Mouse (Mus musculus): Measurements from ENCODE around the gene St3gal2. TPM values are rescaled to one million over a fixed set of nuclear protein-coding genes. Genes with fewer than 3 reads are reported as not detected.
"Not testable (repeated sequence)": the region's sequence is repeated elsewhere in the genome, so short reads cannot be mapped to it uniquely, and the experiment has no call there.

St3gal2 gene
- polyA plus RNA-seq, 1 experiment from 2014 or later: 26.2 TPM

DNA sequence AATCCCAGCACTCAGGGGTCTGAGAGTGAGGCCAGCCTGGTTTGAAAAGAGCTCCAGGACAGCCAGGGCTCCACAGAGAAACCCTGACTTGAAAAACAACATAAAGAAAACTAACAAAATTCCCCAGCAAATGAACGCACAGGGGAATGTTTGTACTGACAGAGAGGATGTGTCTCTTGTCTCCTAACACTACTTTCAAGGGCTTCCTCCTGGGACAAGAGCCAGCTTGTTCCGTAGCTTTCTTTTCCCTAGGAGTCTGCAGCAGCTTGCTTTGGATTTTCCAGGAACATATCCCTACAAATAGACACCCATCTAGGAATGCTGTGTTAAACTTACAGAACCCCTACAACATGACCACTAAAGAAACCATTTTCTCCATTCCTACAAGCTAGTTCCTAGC is 58.3 kb downstream of the St3gal2 start:
- H3K4me3 ChIP-seq (replicated peaks); H3K27ac ChIP-seq; H3K9ac ChIP-seq; H3K4me1 ChIP-seq; H3K27me3 ChIP-seq; H3K4me2 ChIP-seq; ATAC-seq (ENCODE audit: low FRiP score); H3K9me3 ChIP-seq: not testable (repeated sequence)
- WGBS: 91% methylated on average over 2 of the region's 2 CpGs
- peaks cover 65% of the 10 kb centered on the region for H3K36me3 ChIP-seq (replicated peaks)

DNA sequence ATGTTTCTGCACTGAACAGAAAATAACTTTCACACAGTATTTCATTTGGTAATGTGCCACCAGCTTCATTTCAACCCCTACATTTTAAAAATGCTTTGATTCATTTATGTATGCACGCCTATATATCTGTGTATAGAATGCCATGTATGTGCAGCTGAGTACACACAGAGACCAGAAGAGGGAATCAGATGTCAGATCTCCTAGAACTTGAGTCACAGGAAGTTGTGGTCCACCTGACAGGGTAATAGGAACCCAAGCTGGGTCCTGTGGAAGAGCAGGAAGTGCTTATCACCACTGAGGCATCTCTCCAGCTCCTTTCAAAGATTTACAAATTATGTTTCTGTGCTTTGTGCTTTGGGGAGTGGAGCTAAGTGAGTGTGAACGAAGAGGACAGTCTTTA is 61.6 kb downstream of the St3gal2 start:
- no peaks in the 10 kb centered on the region for H3K4me1 ChIP-seq
- H3K4me3 ChIP-seq (replicated peaks): no peak overlapping the region
- H3K36me3 ChIP-seq (replicated peaks): peaks cover 77% of the 10 kb centered on the region
- H3K9ac ChIP-seq: no peak overlapping the region
- no peak overlapping the region for H3K4me2 ChIP-seq
- no peak for ATAC-seq (ENCODE audit: low FRiP score)
- no peak overlapping the region for H3K27ac ChIP-seq
- no peaks in the 10 kb centered on the region for H3K9me3 ChIP-seq
- 93% methylated on average over 2 of the region's 2 CpGs for WGBS
- no peaks in the 10 kb centered on the region for H3K27me3 ChIP-seq

DNA sequence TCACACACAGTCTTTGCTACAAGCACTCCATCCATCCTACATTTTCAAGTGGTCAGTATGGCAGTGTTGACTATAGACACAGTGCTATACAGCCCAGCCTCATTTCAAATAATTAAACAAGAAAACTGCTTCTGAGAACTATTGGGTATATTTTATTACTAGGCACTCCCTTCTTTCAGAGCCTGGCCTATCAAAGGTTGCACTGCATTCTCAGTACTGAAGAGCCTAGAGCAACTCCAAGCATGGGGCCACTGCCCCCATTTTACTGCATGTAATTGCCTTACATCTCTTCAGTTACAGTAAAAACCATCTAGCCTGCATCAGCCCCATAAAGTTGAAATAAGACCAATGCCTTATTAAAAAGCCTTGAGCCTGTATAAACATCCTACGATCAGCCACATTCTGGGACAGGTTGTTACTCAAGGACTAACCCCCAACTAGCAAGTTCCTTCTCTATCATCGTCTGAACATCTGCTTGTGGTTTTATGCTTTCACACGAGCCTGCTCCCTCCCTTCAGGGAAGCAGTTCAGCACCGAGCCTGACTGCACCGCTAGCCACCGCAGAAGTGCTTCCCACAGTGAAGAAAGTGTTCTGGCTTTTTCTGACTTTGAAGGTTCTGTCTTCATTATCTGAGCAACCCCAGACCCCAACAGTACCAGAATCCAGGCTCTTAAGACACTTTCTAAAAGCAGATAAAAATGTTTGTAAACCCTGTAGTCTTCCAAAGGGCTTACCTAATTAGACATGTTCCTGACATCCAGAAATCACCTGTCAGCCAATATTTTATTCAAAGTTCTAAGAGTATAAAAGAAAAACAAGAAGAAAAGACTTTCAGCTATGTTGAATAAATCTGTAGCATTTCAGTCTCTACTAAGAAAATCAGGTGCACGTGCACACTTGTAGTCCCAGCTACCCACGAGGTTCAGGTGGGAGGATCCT is 68.4 kb downstream of the St3gal2 start:
- H3K36me3 ChIP-seq (replicated peaks): peaks cover 89% of the 10 kb centered on the region
- H3K9me3 ChIP-seq: no peaks in the 10 kb centered on the region
- H3K4me3 ChIP-seq (replicated peaks): no peak overlapping the region
- H3K27ac ChIP-seq: no peak overlapping the region
- no peaks in the 10 kb centered on the region for H3K27me3 ChIP-seq
- WGBS: 90% methylated on average over 8 of the region's 8 CpGs
- H3K4me1 ChIP-seq: no peaks in the 10 kb centered on the region
- no peak overlapping the region for H3K4me2 ChIP-seq
- ATAC-seq (ENCODE audit: low FRiP score): no peak
- H3K9ac ChIP-seq: no peak overlapping the region

GRCm38 (mm10) chr8:110990017-110990416 is 70.3 kb downstream of the St3gal2 start:
- Histone ChIP-seq H3K27ac (no peak overlapping the region), H3K4me3 (replicated peaks) (no peak overlapping the region), H3K4me1 (no peaks in the 10 kb centered on the region), H3K4me2 (no peak overlapping the region), H3K27me3 (no peaks in the 10 kb centered on the region), H3K9ac (no peak overlapping the region), H3K36me3 (replicated peaks) (peaks cover 78% of the 10 kb centered on the region), H3K9me3 (no peaks in the 10 kb centered on the region)
- 91% methylated on average over 9 of the region's 9 CpGs for WGBS
- ATAC-seq (ENCODE audit: low FRiP score): no peak

DNA sequence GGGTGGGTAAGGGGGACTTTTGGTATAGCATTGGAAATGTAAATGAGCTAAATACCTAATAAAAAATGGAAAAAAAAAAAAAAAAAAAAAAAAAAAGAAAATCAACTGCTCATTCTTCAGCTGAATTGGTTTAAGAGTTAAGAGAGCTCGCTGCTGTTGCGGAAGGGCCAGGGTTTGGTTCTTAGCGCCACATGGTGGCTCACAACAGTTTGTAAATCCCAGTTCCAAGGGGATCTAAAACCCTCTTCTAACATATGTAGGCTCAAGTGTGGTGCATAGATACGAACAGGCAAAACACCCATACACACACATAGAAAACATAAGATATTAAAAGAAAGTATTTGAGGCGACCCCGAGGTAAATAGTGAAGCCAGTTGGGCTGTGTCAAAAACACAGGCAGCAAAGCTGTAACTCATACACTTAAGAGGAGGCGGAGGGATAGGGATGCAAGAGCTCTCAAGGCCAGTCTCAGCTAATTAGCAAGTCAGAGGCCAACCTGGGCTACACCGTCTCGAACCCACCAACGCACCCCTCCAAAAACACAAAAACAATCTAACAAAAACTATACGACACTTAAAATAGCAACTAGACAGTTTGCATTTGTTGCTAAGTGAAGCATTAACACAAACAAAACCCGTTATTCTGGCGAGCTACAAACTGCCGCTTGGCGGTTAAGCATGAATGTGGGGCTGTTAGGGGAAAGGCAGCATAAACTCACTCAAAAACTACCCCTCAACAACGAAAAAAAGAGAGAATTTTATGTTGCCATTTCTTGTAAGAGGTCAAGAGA is 77.1 kb downstream of the St3gal2 start:
- H3K36me3 ChIP-seq (replicated peaks): peaks cover 17% of the 10 kb centered on the region
- peaks cover 10% of the 10 kb centered on the region for H3K4me1 ChIP-seq
- peak overlapping the region; percentile 82 for H3K4me2 ChIP-seq
- ATAC-seq (ENCODE audit: low FRiP score): 0 out of 2 replicates have a peak, but pooled peaks have one; percentile 4
- no peaks in the 10 kb centered on the region for H3K9me3 ChIP-seq
- peak overlapping the region; percentile 82 for H3K9ac ChIP-seq
- no peaks in the 10 kb centered on the region for H3K27me3 ChIP-seq
- H3K27ac ChIP-seq: peak overlapping the region; percentile 82
- WGBS: 37% methylated on average over 16 of the region's 16 CpGs
- H3K4me3 ChIP-seq (replicated peaks): peak overlapping the region; percentile 90

DNA sequence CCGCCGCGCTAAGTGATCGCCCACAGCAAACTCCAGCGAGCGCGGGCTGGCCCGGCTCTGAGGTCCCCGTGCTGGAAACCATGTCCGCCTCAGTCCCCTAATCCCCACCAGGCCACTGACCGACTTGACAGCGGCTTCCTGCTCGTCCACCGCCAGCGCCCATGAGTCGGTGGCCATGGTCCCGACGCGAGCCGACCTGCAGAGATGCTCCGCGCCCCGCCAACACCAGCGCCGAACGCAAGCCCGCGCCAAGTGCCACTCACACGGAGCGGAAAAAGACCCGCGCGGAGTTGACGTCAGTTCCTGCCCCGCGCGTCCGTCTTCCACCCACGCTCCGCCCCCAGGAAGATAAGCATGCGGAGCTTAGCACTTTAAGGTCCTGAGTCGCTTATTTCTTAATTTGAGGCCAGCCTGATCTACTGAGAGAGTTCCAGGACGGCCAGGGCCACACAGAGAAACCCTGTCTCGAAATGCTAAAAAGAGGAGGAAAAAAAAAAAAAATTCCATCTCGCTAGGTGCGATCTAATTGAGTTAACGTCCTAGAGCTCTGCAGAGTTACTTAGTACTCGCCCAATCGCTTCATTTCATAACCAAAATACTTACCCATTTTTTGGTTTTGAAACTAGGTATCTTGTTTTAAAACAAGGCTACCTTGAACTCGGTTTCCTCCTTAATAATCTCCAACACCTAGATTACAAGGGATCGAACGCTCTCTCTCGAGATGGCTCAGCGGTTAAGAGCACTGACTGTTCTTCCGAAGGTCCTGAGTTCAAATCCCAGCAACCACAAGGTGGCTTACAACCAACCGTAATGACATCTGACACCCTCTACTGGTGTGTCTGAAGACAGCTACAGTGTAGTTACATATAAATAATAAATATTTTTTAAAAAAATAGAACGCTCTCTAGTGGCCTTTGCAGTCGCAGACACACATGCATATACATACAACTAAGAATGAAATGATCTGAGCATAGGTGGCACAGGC is 78.1 kb downstream of the St3gal2 start, which contains the start of gene Ddx19a:
TSS of gene Ddx19a (minus strand) at position 254 of the 985 bp plus-strand sequence.
- Histone ChIP-seq H3K9me3 (no peaks in the 10 kb centered on the region), H3K4me3 (replicated peaks) (peak within 1 kb of the TSS; percentile 90), H3K4me1 (peaks cover 10% of the 10 kb centered on the region), H3K27me3 (no peaks in the 10 kb centered on the region), H3K36me3 (replicated peaks) (peaks cover 7% of the 10 kb centered on the region), H3K4me2 (peak within 1 kb of the TSS; percentile 82), H3K9ac (peak within 1 kb of the TSS; percentile 82), H3K27ac (peak within 1 kb of the TSS; percentile 82)
- ATAC-seq (ENCODE audit: low FRiP score): peak; percentile 96
- WGBS: 3% methylated on average over 58 of the region's 58 CpGs

DNA sequence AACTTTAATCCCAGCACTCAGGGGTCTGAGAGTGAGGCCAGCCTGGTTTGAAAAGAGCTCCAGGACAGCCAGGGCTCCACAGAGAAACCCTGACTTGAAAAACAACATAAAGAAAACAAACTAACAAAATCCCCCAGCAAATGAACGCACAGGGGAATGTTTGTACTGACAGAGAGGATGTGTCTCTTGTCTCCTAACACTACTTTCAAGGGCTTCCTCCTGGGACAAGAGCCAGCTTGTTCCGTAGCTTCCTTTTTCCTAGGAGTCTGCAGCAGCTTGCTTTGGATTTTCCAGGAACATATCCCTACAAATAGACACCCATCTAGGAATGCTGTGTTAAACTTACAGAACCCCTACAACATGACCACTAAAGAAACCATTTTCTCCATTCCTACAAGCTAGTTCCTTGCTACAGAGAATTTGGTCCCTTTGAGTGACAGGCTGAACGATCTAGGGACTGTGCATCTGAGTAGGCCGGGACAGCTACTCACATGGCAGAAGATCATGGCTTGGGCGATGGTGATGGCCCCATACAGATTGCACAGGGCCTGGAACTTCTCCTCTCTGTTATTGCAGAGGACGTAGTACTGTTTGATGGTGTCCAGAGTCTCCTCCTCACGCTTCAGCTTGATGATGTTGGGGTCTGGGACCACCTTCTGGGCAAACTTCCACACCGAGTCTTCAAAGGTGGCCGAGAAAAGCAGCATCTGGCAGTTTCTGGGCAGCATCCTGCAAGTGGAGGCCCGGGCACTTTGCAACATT is 90.7 kb downstream of the St3gal2 start:
- H3K4me3 ChIP-seq (replicated peaks); H3K9ac ChIP-seq; H3K27me3 ChIP-seq; H3K27ac ChIP-seq; H3K9me3 ChIP-seq; ATAC-seq (ENCODE audit: low FRiP score); H3K4me1 ChIP-seq; H3K4me2 ChIP-seq: not testable (repeated sequence)
- WGBS: 97% methylated on average over 9 of the region's 10 CpGs
- H3K36me3 ChIP-seq (replicated peaks): peaks cover 46% of the 10 kb centered on the region

Small RNAs within 50 kb of the gene (microRNA-seq; reads per million reads assigned to microRNA genes)
- gene Mir3473d: not detected

Other genes with a start within 250 kb of the St3gal2 start
- gene Mtss1l, start 198.4 kb upstream of the St3gal2 start, polyA plus RNA-seq (2016; fragmentation: Nextera tagmentation; extraction: Ambion mirVana): 8.9 and 10.0 TPM in 2 replicates
- gene Il34, start 114.0 kb upstream of the St3gal2 start, polyA plus RNA-seq (2016; fragmentation: Nextera tagmentation; extraction: Ambion mirVana): 0.26 and 0.63 TPM in 2 replicates
- gene Cog4, start 73.3 kb upstream of the St3gal2 start, polyA plus RNA-seq (2016; fragmentation: Nextera tagmentation; extraction: Ambion mirVana): 64.5 and 73.6 TPM in 2 replicates
- gene Sf3b3, start 73.1 kb upstream of the St3gal2 start, polyA plus RNA-seq (2016; fragmentation: Nextera tagmentation; extraction: Ambion mirVana): 187 and 189 TPM in 2 replicates
- 13.2 and 14.4 TPM in 2 replicates for gene Fuk, start 17.4 kb upstream of the St3gal2 start, polyA plus RNA-seq (2016; fragmentation: Nextera tagmentation; extraction: Ambion mirVana)
- gene Ddx19a, start 77.9 kb downstream of the St3gal2 start, polyA plus RNA-seq (2016; fragmentation: Nextera tagmentation; extraction: Ambion mirVana): 18.8 and 20.7 TPM in 2 replicates
- gene Ddx19b, start 111.8 kb downstream of the St3gal2 start, polyA plus RNA-seq (2016; fragmentation: Nextera tagmentation; extraction: Ambion mirVana): 10.5 and 12.0 TPM in 2 replicates
- 84.6 and 86.4 TPM in 2 replicates for gene Aars, start 113.2 kb downstream of the St3gal2 start, polyA plus RNA-seq (2016; fragmentation: Nextera tagmentation; extraction: Ambion mirVana)
- 1.5 TPM in 1 of 2 replicates, not detected in the other for gene Exosc6, start 136.4 kb downstream of the St3gal2 start, polyA plus RNA-seq (2016; fragmentation: Nextera tagmentation; extraction: Ambion mirVana)
- gene Clec18a, start 172.5 kb downstream of the St3gal2 start, polyA plus RNA-seq (2016; fragmentation: Nextera tagmentation; extraction: Ambion mirVana): 0.43 and 0.63 TPM in 2 replicates
- 14.4 TPM in 2 replicates for gene Pdpr, start 174.7 kb downstream of the St3gal2 start, polyA plus RNA-seq (2016; fragmentation: Nextera tagmentation; extraction: Ambion mirVana)